ENCODE assay signal across 8 mouse cellular contexts in genomic region chr8:70352657-70353151, GRCm38 (mm10). TPM values are rescaled to one million over a fixed set of nuclear protein-coding genes. Genes with fewer than 3 reads are reported as not detected.
A peak's percentile ranks its signal among the peaks of the same experiment; 100 is the strongest.
DNase-seq lines count a peak whose midpoint lies in the region; ATAC-seq and TF ChIP-seq lines count a peak whose summit lies in the region.

No protein-coding gene starts in this region.

- TF ChIP-seq CTCF in lung, embryonic 14.5 days (IDR thresholded peaks at IDR 0.05; ENCODE audit: low read depth): no peak

- H3K9me3 ChIP-seq in lung, embryonic 14.5 days (ENCODE audit: low read depth, low read length): no peaks in the 10 kb centered on the region
- no peaks in the 10 kb centered on the region for H3K9me3 ChIP-seq in heart, embryonic 16.5 days (replicated peaks; ENCODE audit: control insufficient read depth, low read length)
- no peaks in the 10 kb centered on the region for H3K9me3 ChIP-seq in limb, embryonic 11.5 days (ENCODE audit: control insufficient read depth, low read length)
- H3K9me3 ChIP-seq in neural tube, embryonic 14.5 days (ENCODE audit: control insufficient read depth, low read length): no peaks in the 10 kb centered on the region

- peak; percentile 59 for DNase-seq in lung, embryonic 14.5 days
- no peak for DNase-seq in lung, postnatal 36 days
- DNase-seq in ZHBTc4 (ENCODE audit: low read depth, low spot score): peak; percentile 33
- DNase-seq in limb, embryonic 11.5 days (ENCODE audit: low spot score): no peak
- DNase-seq in frontal cortex, adult 2 months (ENCODE audit: extremely low spot score in 1 of 2, low spot score in 1 of 2): no peak
- DNase-seq in left cerebral cortex, adult 9 months (ENCODE audit: low spot score in 2 of 2): no peak

- under 1% methylated on average over 59 of the region's 64 CpGs for WGBS in lung, embryonic 14.5 days
- under 1% methylated on average over 64 of the region's 64 CpGs for WGBS in heart, embryonic 16.5 days
- under 1% methylated on average over 64 of the region's 64 CpGs for WGBS in limb, embryonic 11.5 days
- under 1% methylated on average over 63 of the region's 64 CpGs for WGBS in neural tube, embryonic 14.5 days

- peak overlapping the region; percentile 100 for H3K4me3 ChIP-seq in lung, embryonic 14.5 days (ENCODE audit: low read depth, low read length)
- peak overlapping the region; percentile 98 for H3K4me3 ChIP-seq in heart, embryonic 16.5 days (ENCODE audit: low read length)
- peak overlapping the region; percentile 95 for H3K4me3 ChIP-seq in limb, embryonic 11.5 days (ENCODE audit: low read depth, low read length)
- H3K4me3 ChIP-seq in neural tube, embryonic 14.5 days (ENCODE audit: low read depth, low read length): peak overlapping the region; percentile 100

- ATAC-seq in lung, embryonic 14.5 days (ENCODE audit: insufficient read depth): peak; percentile 55
- peak; percentile 31 for ATAC-seq in heart, embryonic 16.5 days (replicated peaks; ENCODE audit: extremely low read depth, insufficient read depth, low FRiP score)
- ATAC-seq in limb, embryonic 11.5 days (ENCODE audit: insufficient number of reproducible peaks, low FRiP score, low TSS enrichment, low read depth): peak; percentile 11
- peak; percentile 53 for ATAC-seq in neural tube, embryonic 14.5 days (ENCODE audit: low read depth)

- peak overlapping the region; percentile 100 for H3K4me2 ChIP-seq in lung, embryonic 14.5 days
- peak overlapping the region; percentile 88 for H3K4me2 ChIP-seq in heart, embryonic 16.5 days (ENCODE audit: low read depth, low read length)
- peak overlapping the region; percentile 100 for H3K4me2 ChIP-seq in limb, embryonic 11.5 days (ENCODE audit: low read depth, severe bottlenecking)
- peak overlapping the region; percentile 99 for H3K4me2 ChIP-seq in neural tube, embryonic 14.5 days (ENCODE audit: low read depth, low read length)

- H3K27me3 ChIP-seq in lung, embryonic 14.5 days (ENCODE audit: insufficient read depth, low read length): no peaks in the 10 kb centered on the region
- no peaks in the 10 kb centered on the region for H3K27me3 ChIP-seq in heart, embryonic 16.5 days (ENCODE audit: control insufficient read depth, insufficient read depth, low read length)
- H3K27me3 ChIP-seq in limb, embryonic 11.5 days (ENCODE audit: control insufficient read depth, insufficient read depth, low read length): no peaks in the 10 kb centered on the region
- no peaks in the 10 kb centered on the region; the same call in 1 of the 2 replicates for H3K27me3 ChIP-seq in neural tube, embryonic 14.5 days (ENCODE audit: control insufficient read depth, insufficient read depth, low read length)

- peak overlapping the region; percentile 84 for H3K27ac ChIP-seq in lung, embryonic 14.5 days (ENCODE audit: low read depth)
- H3K27ac ChIP-seq in heart, embryonic 16.5 days (ENCODE audit: low read length): peak overlapping the region; percentile 89
- H3K27ac ChIP-seq in limb, embryonic 11.5 days (replicated peaks; ENCODE audit: low read depth, low read length): peak overlapping the region; percentile 79
- peak overlapping the region; percentile 82 for H3K27ac ChIP-seq in neural tube, embryonic 14.5 days (ENCODE audit: low read depth, low read length)

- H3K36me3 ChIP-seq in lung, embryonic 14.5 days (ENCODE audit: insufficient read depth): peaks cover 26% of the 10 kb centered on the region; the same call in 1 of the 2 replicates
- H3K36me3 ChIP-seq in heart, embryonic 16.5 days (ENCODE audit: control insufficient read depth, insufficient read depth): no peaks in the 10 kb centered on the region
- H3K36me3 ChIP-seq in limb, embryonic 11.5 days (ENCODE audit: control insufficient read depth, insufficient read depth, low read length): peaks cover 6% of the 10 kb centered on the region; the same call in 1 of the 2 replicates
- peaks cover 4% of the 10 kb centered on the region; the same call in 1 of the 2 replicates for H3K36me3 ChIP-seq in neural tube, embryonic 14.5 days (ENCODE audit: control insufficient read depth, insufficient read depth, low read length)

- peak overlapping the region; percentile 97 for H3K9ac ChIP-seq in lung, embryonic 14.5 days
- H3K9ac ChIP-seq in heart, embryonic 16.5 days (ENCODE audit: low read length): peak overlapping the region; percentile 97
- H3K9ac ChIP-seq in limb, embryonic 11.5 days (ENCODE audit: low read length): peak overlapping the region; percentile 98
- H3K9ac ChIP-seq in neural tube, embryonic 14.5 days (replicated peaks; ENCODE audit: low read depth, low read length): peak overlapping the region; percentile 92

- H3K4me1 ChIP-seq in lung, embryonic 14.5 days (ENCODE audit: insufficient read depth): peaks cover 17% of the 10 kb centered on the region
- H3K4me1 ChIP-seq in heart, embryonic 16.5 days (ENCODE audit: control insufficient read depth, insufficient read depth, low read length): peaks cover 31% of the 10 kb centered on the region
- H3K4me1 ChIP-seq in limb, embryonic 11.5 days (ENCODE audit: control insufficient read depth, insufficient read depth, low read length): peaks cover 23% of the 10 kb centered on the region
- H3K4me1 ChIP-seq in neural tube, embryonic 14.5 days (ENCODE audit: control insufficient read depth, insufficient read depth, low read length): peaks cover 30% of the 10 kb centered on the region

RNA-seq across cellular contexts. Expression of gene Upf1, which starts 0.4 kb away (rescaled TPM):
- 23.3 and 27.2 TPM in 2 replicates for polyA plus RNA-seq in lung, embryonic 14.5 days (2014; fragmentation: Nextera tagmentation; extraction: Ambion mirVana)
- 7.9 and 9.7 TPM in 2 replicates for polyA plus RNA-seq in heart, embryonic 16.5 days (2015; fragmentation: Nextera tagmentation; extraction: Ambion mirVana)
- 23.2 and 25.1 TPM in 2 replicates for polyA plus RNA-seq in limb, embryonic 11.5 days (2014; fragmentation: Nextera tagmentation; extraction: Ambion mirVana)
- polyA plus RNA-seq in neural tube, embryonic 14.5 days (2014; fragmentation: Nextera tagmentation; extraction: Ambion mirVana): 14.4 and 15.0 TPM in 2 replicates
- 29.5 and 30.8 TPM in 2 replicates for polyA plus RNA-seq in frontal cortex, adult 2 months (2012; rRNA removed)

RNA-seq across cellular contexts. Expression of gene Comp, which starts 20.7 kb away (rescaled TPM):
- 0.43 and 0.53 TPM in 2 replicates for polyA plus RNA-seq in lung, embryonic 14.5 days (2014; fragmentation: Nextera tagmentation; extraction: Ambion mirVana)
- 3.0 and 4.3 TPM in 2 replicates for polyA plus RNA-seq in heart, embryonic 16.5 days (2015; fragmentation: Nextera tagmentation; extraction: Ambion mirVana)
- 0.43 and 0.50 TPM in 2 replicates for polyA plus RNA-seq in limb, embryonic 11.5 days (2014; fragmentation: Nextera tagmentation; extraction: Ambion mirVana)
- 0.20 and 0.41 TPM in 2 replicates for polyA plus RNA-seq in neural tube, embryonic 14.5 days (2014; fragmentation: Nextera tagmentation; extraction: Ambion mirVana)
- polyA plus RNA-seq in frontal cortex, adult 2 months (2012; rRNA removed): 0.19 and 0.26 TPM in 2 replicates

RNA-seq across cellular contexts. Expression of gene Gdf1, which starts 23.1 kb away (rescaled TPM):
- polyA plus RNA-seq in lung, embryonic 14.5 days (2014; fragmentation: Nextera tagmentation; extraction: Ambion mirVana): 2.4 and 4.2 TPM in 2 replicates
- 0.45 and 1.4 TPM in 2 replicates for polyA plus RNA-seq in heart, embryonic 16.5 days (2015; fragmentation: Nextera tagmentation; extraction: Ambion mirVana)
- 2.9 and 4.2 TPM in 2 replicates for polyA plus RNA-seq in limb, embryonic 11.5 days (2014; fragmentation: Nextera tagmentation; extraction: Ambion mirVana)
- 2.1 and 7.5 TPM in 2 replicates for polyA plus RNA-seq in neural tube, embryonic 14.5 days (2014; fragmentation: Nextera tagmentation; extraction: Ambion mirVana)
- 34.8 and 63.7 TPM in 2 replicates for polyA plus RNA-seq in frontal cortex, adult 2 months (2012; rRNA removed)

RNA-seq across cellular contexts. Expression of gene Cers1, which starts 37.1 kb away (rescaled TPM):
- 2.7 and 3.6 TPM in 2 replicates for polyA plus RNA-seq in lung, embryonic 14.5 days (2014; fragmentation: Nextera tagmentation; extraction: Ambion mirVana)
- 1.3 TPM in 2 replicates for polyA plus RNA-seq in heart, embryonic 16.5 days (2015; fragmentation: Nextera tagmentation; extraction: Ambion mirVana)
- polyA plus RNA-seq in limb, embryonic 11.5 days (2014; fragmentation: Nextera tagmentation; extraction: Ambion mirVana): 4.7 and 6.0 TPM in 2 replicates
- polyA plus RNA-seq in neural tube, embryonic 14.5 days (2014; fragmentation: Nextera tagmentation; extraction: Ambion mirVana): 33.4 and 42.9 TPM in 2 replicates
- 86.7 and 86.9 TPM in 2 replicates for polyA plus RNA-seq in frontal cortex, adult 2 months (2012; rRNA removed)

RNA-seq across cellular contexts. Expression of gene Cope, which starts 50.4 kb away (rescaled TPM):
- 286 and 303 TPM in 2 replicates for polyA plus RNA-seq in lung, embryonic 14.5 days (2014; fragmentation: Nextera tagmentation; extraction: Ambion mirVana)
- 326 and 334 TPM in 2 replicates for polyA plus RNA-seq in heart, embryonic 16.5 days (2015; fragmentation: Nextera tagmentation; extraction: Ambion mirVana)
- polyA plus RNA-seq in limb, embryonic 11.5 days (2014; fragmentation: Nextera tagmentation; extraction: Ambion mirVana): 263 and 281 TPM in 2 replicates
- 285 and 327 TPM in 2 replicates for polyA plus RNA-seq in neural tube, embryonic 14.5 days (2014; fragmentation: Nextera tagmentation; extraction: Ambion mirVana)
- 252 and 259 TPM in 2 replicates for polyA plus RNA-seq in frontal cortex, adult 2 months (2012; rRNA removed)

Comparison
In these comparisons a context has a peak if more than half of its experiments do, and no peak if none do; other contexts are left out.
1. DNase-seq: peak in lung, embryonic 14.5 days (single experiment) and ZHBTc4 (single experiment); none in lung, postnatal 36 days (single experiment), limb, embryonic 11.5 days (single experiment), frontal cortex, adult 2 months (0 of 2) and left cerebral cortex, adult 9 months (0 of 2).
2. Peak in every context shown above with its lines, with median percentiles within 50 percentile points of each other: ATAC-seq, H3K27ac ChIP-seq, H3K4me2 ChIP-seq, H3K4me3 ChIP-seq and H3K9ac ChIP-seq.